Mouse (Mus musculus) kidney, embryonic 14.5 days (tissue): ENCODE results near the gene Alpl. TPM values are rescaled to one million over a fixed set of nuclear protein-coding genes. Genes with fewer than 3 reads are reported as not detected.

Experiments used
- ATAC-seq: fragments of 200-750 bp; cut with Nextera tagmentation; 2 replicates; pipeline ENCODE4 v1.8.0; 2017; ENCODE audit warnings: moderate number of reproducible peaks, mild to moderate bottlenecking, moderate TSS enrichment, moderate library complexity; ENCODE audit not compliant: low FRiP score, low TSS enrichment
- H3K27ac ChIP-seq: fragments of 300-500 bp; sonication (generic); 2 replicates; pipeline ENCODE4 v1.5.1; 2014; ENCODE audit warnings: low read depth, mild to moderate bottlenecking, low read length, moderate library complexity, mixed read lengths
- H3K27me3 ChIP-seq: fragments of 300-500 bp; sonication (generic); 2 replicates; pipeline ENCODE4 v1.6.1; 2014; ENCODE audit warnings: mild to moderate bottlenecking, low read length; ENCODE audit not compliant: control insufficient read depth, insufficient read depth
- H3K36me3 ChIP-seq: fragments of 300-500 bp; sonication (generic); 2 replicates; pipeline ENCODE4 v1.6.1; 2014; ENCODE audit warnings: low read length, mixed read lengths; ENCODE audit not compliant: control insufficient read depth, insufficient read depth
- H3K4me1 ChIP-seq: fragments of 300-500 bp; sonication (generic); 2 replicates; pipeline ENCODE4 v1.6.1; 2014; ENCODE audit warnings: low read length, mixed read lengths; ENCODE audit not compliant: control insufficient read depth, insufficient read depth
- H3K4me2 ChIP-seq: fragments of 300-500 bp; sonication (generic); replicated peaks from 2 replicates; pipeline ENCODE4 v1.6.1; 2014; ENCODE audit warnings: low read depth, mild to moderate bottlenecking, low read length
- H3K4me3 ChIP-seq: fragments of 300-500 bp; sonication (generic); 2 replicates; pipeline ENCODE4 v1.5.1; 2014; ENCODE audit warnings: mild to moderate bottlenecking, low read length
- H3K9ac ChIP-seq: fragments of 300-500 bp; sonication (generic); 2 replicates; pipeline ENCODE4 v1.6.1; 2014; ENCODE audit warnings: low read depth, mild to moderate bottlenecking, low read length, moderate library complexity
- H3K9me3 ChIP-seq: fragments of 300-500 bp; sonication (generic); 2 replicates; pipeline ENCODE4 v1.6.1; 2016; ENCODE audit warnings: low read length; ENCODE audit not compliant: control insufficient read depth
- WGBS: fragments of 180-500 bp; shearing (Covaris S2); extraction: QIAGEN DNeasy Blood & Tissue Kit; methylation state at CpG from one replicate; pipeline ENCODE4 v1.1.7; 2014; 5-methylcytosine and 5-hydroxymethylcytosine counted together
- polyA plus RNA-seq: library from polyadenylated mRNA; unstranded; fragments of >200 nt; fragmentation: Nextera tagmentation; extraction: Ambion mirVana; gene quantifications from 2 replicates; pipeline ENCODE4 v1.2.1, GENCODE M21; 2014

The Alpl gene
- polyA plus RNA-seq, 1 experiment from 2014 or later = 10.2 TPM

DNA sequence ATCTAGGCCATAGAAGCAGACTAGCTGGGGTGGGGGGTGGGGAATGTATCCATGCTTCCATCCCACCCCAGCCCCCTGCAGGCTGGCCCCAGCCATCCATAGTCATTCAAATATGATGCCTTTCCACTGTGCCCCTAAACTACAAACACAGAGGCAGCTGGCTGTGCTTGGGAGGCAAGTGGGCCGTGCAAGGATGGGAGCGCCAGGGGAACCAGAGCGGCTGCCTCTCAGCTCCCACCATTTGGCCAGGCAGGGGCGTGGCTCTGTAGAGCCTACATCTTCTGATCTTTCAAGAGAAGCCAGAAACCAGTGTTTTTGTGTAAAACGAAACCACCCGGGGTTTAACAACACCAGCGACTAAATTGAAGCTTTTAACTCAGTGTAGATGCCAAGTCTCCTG, 4.7 kb downstream of the Alpl start:
- no peak overlapping the region for H3K9ac ChIP-seq
- WGBS = 15% methylated on average over 7 of the region's 7 CpGs
- H3K4me2 ChIP-seq = no peak overlapping the region
- no peaks in the 10 kb centered on the region for H3K9me3 ChIP-seq
- H3K27me3 ChIP-seq = peaks cover 11% of the 10 kb centered on the region
- H3K36me3 ChIP-seq = no peaks in the 10 kb centered on the region
- H3K4me3 ChIP-seq = no peak overlapping the region
- no peak overlapping the region for H3K27ac ChIP-seq
- ATAC-seq = no peak
- H3K4me1 ChIP-seq = peaks cover 10% of the 10 kb centered on the region

DNA sequence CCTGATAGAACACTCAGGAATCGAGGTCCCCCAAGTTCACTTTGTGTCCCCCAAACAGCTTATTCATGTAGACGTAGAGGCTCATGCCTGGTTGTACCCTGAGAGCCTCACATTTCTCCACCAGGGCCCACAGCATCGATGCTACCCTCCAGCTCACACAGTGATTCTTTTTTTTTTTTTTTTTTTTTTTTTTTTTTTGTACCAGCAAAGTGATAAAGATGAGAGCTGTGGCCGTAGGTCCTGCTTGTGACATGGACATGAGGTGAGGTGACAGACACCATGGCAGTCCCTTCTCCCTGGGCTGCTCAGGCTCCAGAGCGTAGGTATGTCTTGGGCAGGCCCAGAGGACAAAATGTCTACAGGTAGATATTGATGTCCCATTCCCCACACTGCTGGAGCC, 5.2 kb downstream of the Alpl start:
- H3K36me3 ChIP-seq = no peaks in the 10 kb centered on the region
- H3K9me3 ChIP-seq = no peaks in the 10 kb centered on the region
- H3K27ac ChIP-seq = no peak overlapping the region
- no peak overlapping the region for H3K4me3 ChIP-seq
- 67% methylated on average over 5 of the region's 5 CpGs for WGBS
- no peak overlapping the region for H3K4me2 ChIP-seq
- H3K27me3 ChIP-seq = peaks cover 9% of the 10 kb centered on the region; the same call in 1 of the 2 replicates
- ATAC-seq = no peak
- H3K4me1 ChIP-seq = peaks cover 8% of the 10 kb centered on the region
- no peak overlapping the region for H3K9ac ChIP-seq

DNA sequence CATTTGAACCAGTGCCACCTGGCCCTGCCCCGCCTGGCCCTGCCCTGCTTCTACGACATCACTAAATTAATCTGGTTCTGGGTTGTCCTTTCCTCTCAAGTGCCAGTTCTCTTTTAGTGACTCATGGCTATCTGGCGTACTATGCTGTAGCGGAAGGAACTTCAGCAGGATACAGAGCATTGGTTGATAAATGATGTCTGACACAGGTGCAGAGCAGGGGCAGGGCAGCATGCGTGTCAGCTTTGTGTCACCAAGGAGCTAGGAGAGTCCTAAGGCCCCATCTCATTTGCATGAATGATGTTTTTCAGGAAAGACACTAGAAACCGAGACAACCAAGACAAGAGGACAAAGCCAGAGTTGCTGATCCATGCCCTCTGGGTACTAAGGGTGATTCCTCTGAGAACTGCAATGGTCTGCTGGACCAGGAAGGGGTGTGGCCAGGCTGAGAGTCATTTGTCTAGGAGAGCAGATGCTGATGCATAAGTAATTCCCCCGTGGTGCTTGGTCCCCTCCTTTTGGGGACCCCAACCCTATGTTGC, 7.6 kb downstream of the Alpl start:
- H3K4me2 ChIP-seq = no peak overlapping the region
- H3K9me3 ChIP-seq = no peaks in the 10 kb centered on the region
- H3K36me3 ChIP-seq = no peaks in the 10 kb centered on the region
- no peak overlapping the region for H3K9ac ChIP-seq
- peaks cover 4% of the 10 kb centered on the region for H3K4me1 ChIP-seq
- no peaks in the 10 kb centered on the region for H3K27me3 ChIP-seq
- H3K4me3 ChIP-seq = no peak overlapping the region
- no peak for ATAC-seq
- H3K27ac ChIP-seq = no peak overlapping the region
- 46% methylated on average over 7 of the region's 7 CpGs for WGBS

DNA sequence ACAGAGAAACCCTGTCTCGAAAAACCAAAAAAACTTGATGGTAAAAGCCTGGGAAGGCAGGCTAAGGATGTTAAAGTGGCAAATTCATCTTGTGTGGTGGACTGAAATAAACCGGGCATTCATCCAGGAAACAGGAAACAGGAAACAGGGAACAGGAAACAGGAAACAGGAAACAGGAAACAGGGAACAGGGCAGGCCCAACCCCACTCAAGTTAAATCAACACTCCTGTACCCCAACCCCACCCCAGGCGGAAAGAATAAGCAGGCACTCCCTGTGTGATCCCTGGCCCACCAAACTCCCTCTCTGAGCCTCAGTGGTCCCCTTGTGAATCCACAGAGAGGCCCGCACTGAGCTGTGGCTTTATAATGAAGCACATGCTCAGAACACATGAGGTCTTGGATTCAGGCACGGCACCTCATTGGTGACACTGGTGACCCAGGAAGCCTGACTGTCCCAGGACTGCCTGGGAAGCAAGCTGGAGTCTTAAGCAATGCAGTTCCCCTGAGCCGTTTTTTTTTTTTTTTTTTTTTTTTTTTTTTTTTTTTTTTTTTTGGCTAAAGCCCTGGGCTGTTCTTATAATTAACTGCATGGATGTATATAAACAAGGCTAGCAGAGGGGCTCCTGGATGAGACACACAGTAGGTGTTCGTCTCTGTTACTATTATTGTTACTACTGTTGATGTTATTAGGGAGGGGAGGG, 8.4 kb downstream of the Alpl start:
- Histone ChIP-seq H3K27me3 (no peaks in the 10 kb centered on the region), H3K9ac (no peak overlapping the region), H3K4me1 (peaks cover 7% of the 10 kb centered on the region), H3K9me3 (no peaks in the 10 kb centered on the region), H3K36me3 (no peaks in the 10 kb centered on the region), H3K4me2 (no peak overlapping the region), H3K27ac (no peak overlapping the region), H3K4me3 (no peak overlapping the region)
- 80% methylated on average over 7 of the region's 7 CpGs for WGBS
- no peak for ATAC-seq

DNA sequence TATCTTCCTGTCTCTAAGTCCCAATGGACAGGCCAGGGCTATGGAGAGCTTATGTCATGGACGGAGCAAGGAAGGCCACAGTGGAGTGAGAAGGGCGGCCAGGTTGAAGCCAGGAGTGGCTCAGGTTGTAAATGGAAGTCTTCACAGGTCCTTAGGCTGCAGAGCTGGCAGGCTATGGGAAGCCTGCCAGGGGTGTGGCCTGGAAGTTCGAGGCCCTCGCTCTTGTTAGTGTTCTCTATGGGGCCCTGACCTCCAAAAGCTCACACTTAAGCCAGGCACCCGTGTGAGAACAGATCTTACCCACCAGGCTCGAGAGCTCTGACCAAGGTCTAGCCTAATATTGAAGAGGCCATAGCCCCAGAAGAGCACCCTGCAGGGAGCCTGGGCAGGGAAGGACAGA, 9.7 kb downstream of the Alpl start:
- Histone ChIP-seq H3K4me2 (no peak overlapping the region), H3K27ac (no peak overlapping the region), H3K4me1 (peaks cover 7% of the 10 kb centered on the region), H3K36me3 (no peaks in the 10 kb centered on the region), H3K27me3 (no peaks in the 10 kb centered on the region), H3K9ac (no peak overlapping the region), H3K4me3 (no peak overlapping the region), H3K9me3 (no peaks in the 10 kb centered on the region)
- 91% methylated on average over 6 of the region's 6 CpGs for WGBS
- ATAC-seq = no peak

DNA sequence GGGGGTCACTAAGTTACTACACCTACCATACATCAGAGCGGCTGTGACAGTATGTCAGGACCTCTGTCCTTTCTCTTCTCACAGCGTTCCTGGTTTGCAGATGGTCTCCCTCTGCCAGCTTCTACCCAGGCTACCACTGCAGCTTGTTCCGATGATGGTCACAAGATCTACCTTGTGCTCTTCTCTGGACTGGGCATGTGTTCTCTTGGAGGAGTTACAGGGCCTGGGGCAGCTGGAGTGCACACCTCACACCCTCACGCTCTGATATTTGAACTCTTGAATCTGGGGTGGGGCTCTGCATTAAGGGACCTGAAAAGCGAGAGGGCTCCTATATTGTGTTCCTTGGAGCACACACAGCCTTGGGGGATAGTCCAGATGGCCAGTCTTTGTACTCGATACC, 10.9 kb downstream of the Alpl start:
- H3K27me3 ChIP-seq = no peaks in the 10 kb centered on the region
- no peak for ATAC-seq
- H3K36me3 ChIP-seq = no peaks in the 10 kb centered on the region
- peaks cover 4% of the 10 kb centered on the region; the same call in 1 of the 2 replicates for H3K4me1 ChIP-seq
- 71% methylated on average over 6 of the region's 6 CpGs for WGBS
- no peak overlapping the region for H3K27ac ChIP-seq
- no peak overlapping the region for H3K4me2 ChIP-seq
- no peaks in the 10 kb centered on the region for H3K9me3 ChIP-seq
- H3K4me3 ChIP-seq = no peak overlapping the region
- no peak overlapping the region for H3K9ac ChIP-seq

DNA sequence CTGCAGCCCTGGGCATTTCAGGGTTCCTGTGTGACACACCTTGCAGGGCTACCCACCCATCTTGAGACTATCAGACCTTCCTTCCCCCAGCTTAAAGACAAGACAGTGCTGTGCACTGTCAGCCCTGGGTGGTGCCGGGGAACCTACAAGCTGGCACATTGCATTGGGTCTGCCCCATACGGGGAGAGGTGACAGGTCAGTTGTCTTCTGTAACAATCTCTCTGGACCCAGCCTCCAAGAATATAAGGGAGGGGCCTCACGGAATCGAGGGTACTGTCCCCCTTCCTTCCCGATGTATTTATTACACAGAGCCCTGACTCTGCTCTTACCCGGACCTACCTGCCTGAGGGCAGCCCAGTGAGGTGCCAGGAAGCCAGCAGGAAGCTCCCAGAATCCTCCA, 11.4 kb downstream of the Alpl start:
- H3K9me3 ChIP-seq = no peaks in the 10 kb centered on the region
- 68% methylated on average over 6 of the region's 6 CpGs for WGBS
- no peak for ATAC-seq
- H3K9ac ChIP-seq = no peak overlapping the region
- H3K4me1 ChIP-seq = peaks cover 4% of the 10 kb centered on the region; the same call in 1 of the 2 replicates
- no peaks in the 10 kb centered on the region for H3K27me3 ChIP-seq
- no peak overlapping the region for H3K4me3 ChIP-seq
- H3K36me3 ChIP-seq = no peaks in the 10 kb centered on the region
- H3K27ac ChIP-seq = no peak overlapping the region
- no peak overlapping the region for H3K4me2 ChIP-seq

DNA sequence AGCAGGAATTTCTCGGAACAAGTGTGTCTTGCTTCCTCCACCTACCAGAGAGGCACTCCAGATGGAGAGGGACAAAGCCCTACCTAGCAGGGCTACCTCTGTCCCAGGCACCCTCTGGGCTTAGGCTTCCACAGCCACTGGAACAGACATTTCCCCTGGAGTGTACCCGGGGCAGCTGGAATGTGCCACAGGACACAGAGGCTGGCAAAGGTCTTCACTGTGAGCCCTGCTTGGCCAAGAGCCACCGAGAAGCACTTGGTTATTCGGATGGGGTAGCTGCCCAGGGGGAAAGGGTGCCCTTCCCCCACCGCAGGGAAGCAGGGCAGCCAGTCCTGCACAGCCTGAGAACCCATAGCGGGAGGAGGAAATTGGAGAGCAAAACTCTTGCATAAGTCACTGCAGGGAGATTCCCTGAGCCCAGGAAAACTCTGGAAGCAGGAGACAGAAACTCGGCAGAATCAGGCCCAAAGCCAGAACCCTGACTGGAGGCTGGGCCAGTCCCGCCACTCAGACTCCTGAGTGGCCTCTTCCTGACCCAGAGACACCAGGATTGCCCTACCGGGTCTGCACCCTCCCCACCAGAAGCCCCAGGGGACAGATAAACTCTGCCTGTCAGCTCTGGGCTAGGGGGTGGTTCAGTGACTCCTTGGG, 12.5 kb downstream of the Alpl start:
- WGBS = 36% methylated on average over 9 of the region's 9 CpGs
- Histone ChIP-seq H3K36me3 (no peaks in the 10 kb centered on the region), H3K9me3 (no peaks in the 10 kb centered on the region), H3K9ac (0 out of 2 replicates have a peak overlapping the region, but pooled peaks have one; percentile 18), H3K4me2 (no peak overlapping the region), H3K4me1 (peaks cover 4% of the 10 kb centered on the region; the same call in 1 of the 2 replicates), H3K4me3 (no peak overlapping the region), H3K27me3 (no peaks in the 10 kb centered on the region), H3K27ac (no peak overlapping the region)
- ATAC-seq = no peak

DNA sequence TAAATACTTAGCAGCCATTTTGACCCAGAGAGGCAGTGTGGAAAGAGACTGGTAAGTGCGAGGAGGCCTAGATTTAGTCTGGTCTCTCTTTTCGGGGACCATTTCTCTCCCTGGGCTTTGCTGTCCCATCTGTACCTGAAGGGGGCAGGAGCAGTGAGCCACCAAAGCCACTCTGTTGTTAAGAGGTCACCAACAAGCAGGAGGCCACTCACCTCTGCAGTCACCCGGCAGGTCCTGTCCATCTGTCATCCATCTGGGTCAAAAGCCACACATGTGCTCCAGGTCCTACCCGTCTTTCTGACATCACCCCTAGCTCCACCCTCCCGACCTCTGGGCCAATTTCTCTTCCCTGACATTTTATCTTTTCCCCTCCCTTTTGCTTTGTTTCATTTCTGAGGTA, 14.2 kb downstream of the Alpl start:
- peaks cover 4% of the 10 kb centered on the region; the same call in 1 of the 2 replicates for H3K4me1 ChIP-seq
- H3K4me3 ChIP-seq = no peak overlapping the region
- H3K9ac ChIP-seq = no peak overlapping the region
- H3K36me3 ChIP-seq = no peaks in the 10 kb centered on the region
- WGBS = 70% methylated on average over 5 of the region's 5 CpGs
- no peak for ATAC-seq
- H3K9me3 ChIP-seq = no peaks in the 10 kb centered on the region
- no peak overlapping the region for H3K27ac ChIP-seq
- H3K4me2 ChIP-seq = no peak overlapping the region
- no peaks in the 10 kb centered on the region for H3K27me3 ChIP-seq
